In the genomic region with DNA sequence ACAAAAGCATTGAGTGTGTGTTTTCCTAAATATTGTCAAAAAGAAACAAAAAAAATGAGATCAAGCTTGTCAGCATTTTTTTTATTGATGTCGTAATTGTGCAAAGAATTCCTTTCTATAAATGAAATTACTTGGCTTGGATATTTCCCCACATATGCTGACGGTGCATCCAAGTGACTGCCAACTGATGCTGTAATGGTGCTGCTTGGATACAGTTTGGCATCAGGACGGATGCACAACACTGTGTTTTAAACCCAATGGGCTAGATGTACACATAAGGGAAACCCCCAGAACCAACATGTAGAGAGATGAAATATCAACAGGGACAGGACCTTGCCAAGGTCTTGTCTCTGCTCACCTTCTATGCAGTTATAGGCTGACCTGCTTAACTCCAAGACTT, we compare ENCODE assay signal across 15 mouse cellular contexts.
"Had no signal": no experiment of that assay in that cellular context is flagged by ENCODE, and none has a peak within 500 bp of the region (broad histone marks: within the 10 kb centered on the region; RNA-seq: fewer than 3 reads in every experiment).

No protein-coding gene starts in this region.

- H3K4me3 ChIP-seq: kidney, embryonic 15.5 days; limb, embryonic 13.5 days; midbrain, embryonic 10.5 days; neural tube, embryonic 13.5 days had no signal

- H3K4me1 ChIP-seq: midbrain, embryonic 10.5 days had no signal

- H3K9ac ChIP-seq: kidney, embryonic 15.5 days; limb, embryonic 13.5 days; liver, embryonic 14.5 days; neural tube, embryonic 13.5 days had no signal

- H3K9me3 ChIP-seq: kidney, embryonic 15.5 days; limb, embryonic 13.5 days; midbrain, embryonic 10.5 days; neural tube, embryonic 13.5 days had no signal

- H3K27me3 ChIP-seq: neural tube, embryonic 13.5 days had no signal

- DNase-seq: kidney, adult 2 months; kidney, postnatal 14 days; left cerebral cortex, postnatal 4 days; lung, adult 2 months; midbrain, embryonic 14.5 days; retina, postnatal 1 day; right cerebral cortex, postnatal 4 days; spleen, adult 18-20 months; thymus, adult 18-20 months; thymus, postnatal 14 days had no signal

- H3K27ac ChIP-seq: kidney, embryonic 15.5 days; limb, embryonic 13.5 days; liver, embryonic 14.5 days; midbrain, embryonic 10.5 days; neural tube, embryonic 13.5 days had no signal

- H3K4me2 ChIP-seq: kidney, embryonic 15.5 days; limb, embryonic 13.5 days; neural tube, embryonic 13.5 days had no signal

- H3K36me3 ChIP-seq: kidney, embryonic 15.5 days; limb, embryonic 13.5 days; midbrain, embryonic 10.5 days; neural tube, embryonic 13.5 days had no signal
